Mouse (Mus musculus): Measurements from ENCODE around the gene Srgap1. TPM values are rescaled to one million over a fixed set of nuclear protein-coding genes. Genes with fewer than 3 reads are reported as not detected.

Gene Srgap1
- polyA plus RNA-seq, 1 experiment from 2014 or later = 12.7 TPM

DNA sequence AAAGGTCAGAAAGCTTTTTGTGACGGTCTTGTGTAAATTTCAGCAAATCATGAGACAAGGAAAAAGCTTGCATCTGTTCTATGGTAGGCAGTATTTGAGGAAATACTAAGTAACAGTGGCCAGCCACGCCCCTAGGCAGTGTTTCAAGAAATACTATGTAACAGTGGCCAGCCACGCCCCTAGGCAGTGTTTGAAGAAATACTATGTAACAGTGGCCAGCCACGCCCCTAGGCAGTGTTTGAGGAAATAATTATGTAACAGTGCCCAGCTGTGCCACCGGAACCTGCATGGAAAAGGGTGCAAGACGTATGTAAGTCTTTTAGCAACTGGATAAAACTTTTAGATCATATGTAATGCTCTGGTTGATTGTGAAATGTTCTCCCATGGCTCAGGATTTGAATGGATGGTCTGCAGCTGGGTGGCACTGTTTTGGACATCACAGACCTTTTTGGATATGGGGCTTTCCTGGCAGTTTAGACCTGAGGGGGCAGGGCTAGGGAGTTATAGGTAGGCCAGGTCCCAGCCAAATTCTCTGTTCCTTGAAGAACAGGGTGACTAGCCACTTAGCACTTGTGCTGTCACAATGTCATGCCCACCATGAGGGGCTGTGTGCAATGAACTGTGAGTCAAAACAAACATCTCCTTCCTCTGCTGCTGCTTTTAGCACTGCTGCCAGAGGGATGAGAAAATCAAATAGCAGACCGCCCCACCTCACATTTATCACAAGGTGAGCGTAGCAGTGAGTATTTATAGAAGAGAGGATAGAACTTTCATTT lies 250.9 kb downstream of the Srgap1 start:
- no peak for ATAC-seq (ENCODE audit: insufficient read depth)
- no peak overlapping the region for H3K4me2 ChIP-seq
- 66% methylated on average over 8 of the region's 8 CpGs for WGBS

DNA sequence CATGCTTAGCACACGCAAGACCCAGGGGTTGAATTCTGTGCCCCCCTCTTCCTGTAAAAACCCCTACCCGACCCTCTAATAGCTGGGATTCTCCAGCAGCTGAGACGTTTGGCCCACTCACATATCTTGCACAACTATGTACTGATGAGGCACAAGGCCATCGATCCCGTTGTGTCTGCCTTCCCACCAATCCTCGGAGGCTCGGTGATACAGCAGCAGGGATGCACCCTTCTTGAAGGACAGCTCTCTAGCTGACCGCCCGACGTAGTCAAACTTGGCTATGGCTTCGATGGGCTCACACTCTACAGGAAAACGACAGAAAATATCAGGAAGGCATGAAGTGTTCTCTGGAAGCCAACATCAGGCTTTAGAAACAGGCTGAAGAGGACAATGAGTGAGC lies 252.6 kb downstream of the Srgap1 start:
- H3K27ac ChIP-seq (ENCODE audit: low read depth) = no peak overlapping the region
- H3K27me3 ChIP-seq (ENCODE audit: insufficient read depth, low read length) = no peaks in the 10 kb centered on the region
- no peak for TF ChIP-seq CTCF (IDR thresholded peaks at IDR 0.05; ENCODE audit: low read depth)
- no peak overlapping the region for H3K4me3 ChIP-seq (ENCODE audit: low read depth, low read length)
- no peaks in the 10 kb centered on the region for H3K9me3 ChIP-seq (ENCODE audit: low read depth, low read length)
- H3K36me3 ChIP-seq (ENCODE audit: insufficient read depth) = peaks cover 27% of the 10 kb centered on the region; the same call in 1 of the 2 replicates
- ATAC-seq (ENCODE audit: insufficient read depth) (no peak), DNase-seq (no peak)
- WGBS = 86% methylated on average over 12 of the region's 12 CpGs
- no peak overlapping the region for H3K4me2 ChIP-seq
- no peak overlapping the region for H3K9ac ChIP-seq
- no peaks in the 10 kb centered on the region for H3K4me1 ChIP-seq (ENCODE audit: insufficient read depth)

More for the DNA sequence above, 250.9 kb downstream of the Srgap1 start:
- Histone ChIP-seq H3K9ac (no peak overlapping the region), H3K4me3 (ENCODE audit: low read depth, low read length) (no peak overlapping the region), H3K27ac (ENCODE audit: low read depth) (no peak overlapping the region), H3K9me3 (ENCODE audit: low read depth, low read length) (no peaks in the 10 kb centered on the region), H3K36me3 (ENCODE audit: insufficient read depth) (peaks cover 27% of the 10 kb centered on the region; the same call in 1 of the 2 replicates), H3K4me1 (ENCODE audit: insufficient read depth) (no peaks in the 10 kb centered on the region), H3K27me3 (ENCODE audit: insufficient read depth, low read length) (no peaks in the 10 kb centered on the region)
- TF ChIP-seq CTCF (IDR thresholded peaks at IDR 0.05; ENCODE audit: low read depth) = no peak
- DNase-seq = peak; percentile 49

DNA sequence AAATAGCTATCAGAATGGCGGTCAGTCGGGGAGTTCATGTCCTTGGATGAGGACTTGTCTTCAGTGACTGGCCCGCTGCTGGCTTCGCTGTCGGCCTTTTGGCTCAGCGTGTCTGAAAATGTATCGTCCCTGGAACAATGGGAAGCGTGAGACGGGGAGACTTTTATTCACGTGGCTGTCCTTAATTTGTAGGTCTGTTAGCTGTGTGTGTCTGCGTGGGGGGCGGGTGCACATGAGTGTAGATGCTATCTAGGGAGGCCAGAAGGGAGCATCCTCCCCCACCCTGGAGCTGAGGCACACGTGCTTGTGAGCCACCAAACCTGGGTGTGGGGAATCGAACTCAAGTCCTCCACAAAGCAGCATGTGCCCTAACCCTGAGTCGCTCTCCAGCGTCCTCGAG lies 254.5 kb downstream of the Srgap1 start:
- WGBS = 92% methylated on average over 17 of the region's 17 CpGs
- TF ChIP-seq CTCF (IDR thresholded peaks at IDR 0.05; ENCODE audit: low read depth) = no peak
- no peak for ATAC-seq (ENCODE audit: insufficient read depth)

DNA sequence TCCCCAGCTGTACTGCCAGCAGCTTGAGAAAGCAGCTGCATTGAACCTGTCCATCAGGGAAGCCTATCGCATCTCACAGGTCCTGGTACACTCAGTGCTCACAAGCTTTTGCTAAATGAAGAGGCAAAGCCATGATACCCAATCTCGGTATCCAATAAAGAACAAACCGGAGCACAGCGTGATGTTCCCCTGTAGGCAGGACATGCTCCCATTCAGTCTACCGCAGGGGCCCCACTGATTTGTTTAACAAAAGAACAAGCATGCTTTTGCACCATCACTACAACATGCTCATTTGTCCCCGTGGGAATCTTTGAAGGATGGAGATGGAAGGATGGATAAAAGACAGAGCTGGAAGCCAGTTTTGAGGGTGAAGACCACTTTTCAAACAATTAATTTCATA lies 257.0 kb downstream of the Srgap1 start:
- no peak for ATAC-seq (ENCODE audit: insufficient read depth)
- no peaks in the 10 kb centered on the region for H3K9me3 ChIP-seq (ENCODE audit: low read depth, low read length)
- no peak overlapping the region for H3K4me2 ChIP-seq
- H3K27ac ChIP-seq (ENCODE audit: low read depth) = no peak overlapping the region
- WGBS = 73% methylated on average over 6 of the region's 6 CpGs
- H3K4me1 ChIP-seq (ENCODE audit: insufficient read depth) = no peaks in the 10 kb centered on the region
- H3K27me3 ChIP-seq (ENCODE audit: insufficient read depth, low read length) = no peaks in the 10 kb centered on the region
- no peak overlapping the region for H3K9ac ChIP-seq
- no peak for TF ChIP-seq CTCF (IDR thresholded peaks at IDR 0.05; ENCODE audit: low read depth)
- DNase-seq = no peak
- H3K36me3 ChIP-seq (ENCODE audit: insufficient read depth) = peaks cover 17% of the 10 kb centered on the region
- H3K4me3 ChIP-seq (ENCODE audit: low read depth, low read length) = no peak overlapping the region

More for the DNA sequence above, 254.5 kb downstream of the Srgap1 start:
- H3K36me3 ChIP-seq (ENCODE audit: insufficient read depth) = peaks cover 18% of the 10 kb centered on the region; the same call in 1 of the 2 replicates
- no peaks in the 10 kb centered on the region for H3K27me3 ChIP-seq (ENCODE audit: insufficient read depth, low read length)
- no peak overlapping the region for H3K27ac ChIP-seq (ENCODE audit: low read depth)
- H3K9me3 ChIP-seq (ENCODE audit: low read depth, low read length) = no peaks in the 10 kb centered on the region
- DNase-seq = no peak
- H3K4me3 ChIP-seq (ENCODE audit: low read depth, low read length) = no peak overlapping the region
- H3K4me2 ChIP-seq = no peak overlapping the region
- H3K9ac ChIP-seq = no peak overlapping the region
- H3K4me1 ChIP-seq (ENCODE audit: insufficient read depth) = no peaks in the 10 kb centered on the region

DNA sequence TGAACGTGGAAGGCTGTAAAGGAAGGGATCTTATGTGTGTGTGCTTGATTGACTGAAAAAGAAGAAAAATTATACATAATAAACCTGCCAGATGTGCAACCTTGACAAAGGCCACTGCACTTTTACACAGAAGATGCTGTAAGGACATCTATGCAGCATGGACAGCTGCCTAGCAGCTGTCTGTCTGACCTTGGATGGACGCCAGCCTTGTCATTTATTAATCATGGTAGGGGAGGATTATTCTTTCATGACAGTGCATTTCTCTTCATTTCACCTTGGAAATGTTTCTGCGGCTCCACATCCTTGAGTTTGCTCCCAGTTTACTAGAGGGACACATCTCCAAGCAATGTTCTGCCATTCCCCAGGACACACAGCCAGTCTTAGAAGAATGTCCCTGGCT lies 258.6 kb downstream of the Srgap1 start:
- no peak for TF ChIP-seq CTCF (IDR thresholded peaks at IDR 0.05; ENCODE audit: low read depth)
- ATAC-seq (ENCODE audit: insufficient read depth) (no peak), DNase-seq (peak; percentile 17)
- Histone ChIP-seq H3K27me3 (ENCODE audit: insufficient read depth, low read length) (no peaks in the 10 kb centered on the region), H3K4me1 (ENCODE audit: insufficient read depth) (no peaks in the 10 kb centered on the region), H3K4me3 (ENCODE audit: low read depth, low read length) (no peak overlapping the region), H3K4me2 (no peak overlapping the region), H3K9me3 (ENCODE audit: low read depth, low read length) (no peaks in the 10 kb centered on the region), H3K36me3 (ENCODE audit: insufficient read depth) (peaks cover 29% of the 10 kb centered on the region), H3K9ac (no peak overlapping the region), H3K27ac (ENCODE audit: low read depth) (no peak overlapping the region)
- 70% methylated on average over 3 of the region's 3 CpGs for WGBS

DNA sequence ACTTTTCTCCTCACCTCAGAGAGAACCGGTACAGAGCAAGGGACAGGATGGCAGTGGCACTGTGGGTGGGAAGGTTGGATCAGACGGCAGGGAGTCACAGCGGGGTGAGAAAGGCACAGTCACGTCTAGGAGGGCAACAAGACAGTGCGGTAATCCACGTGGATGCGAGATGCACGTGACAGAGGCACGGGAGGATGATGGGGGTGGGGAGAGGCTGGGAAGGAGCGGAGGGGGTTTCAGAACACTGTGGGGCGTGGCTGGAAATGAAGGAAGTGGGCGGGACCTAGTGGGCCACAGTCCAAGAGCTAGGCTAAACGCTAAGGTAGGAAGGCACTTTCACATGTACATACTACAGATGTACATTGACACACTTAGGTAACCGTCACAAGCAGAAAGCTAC lies 266.0 kb downstream of the Srgap1 start:
- no peak overlapping the region for H3K4me3 ChIP-seq (ENCODE audit: low read depth, low read length)
- H3K27me3 ChIP-seq (ENCODE audit: insufficient read depth, low read length) = no peaks in the 10 kb centered on the region
- H3K9me3 ChIP-seq (ENCODE audit: low read depth, low read length) = no peaks in the 10 kb centered on the region
- no peak overlapping the region for H3K27ac ChIP-seq (ENCODE audit: low read depth)
- peak overlapping the region; percentile 21 for H3K4me2 ChIP-seq
- no peaks in the 10 kb centered on the region for H3K4me1 ChIP-seq (ENCODE audit: insufficient read depth)
- DNase-seq (peak; percentile 57), ATAC-seq (ENCODE audit: insufficient read depth) (0 out of 2 replicates have a peak, but pooled peaks have one; percentile 25)
- WGBS = 39% methylated on average over 14 of the region's 14 CpGs
- no peak overlapping the region for H3K9ac ChIP-seq
- TF ChIP-seq CTCF (IDR thresholded peaks at IDR 0.05; ENCODE audit: low read depth) = no peak
- H3K36me3 ChIP-seq (ENCODE audit: insufficient read depth) = peaks cover 24% of the 10 kb centered on the region

DNA sequence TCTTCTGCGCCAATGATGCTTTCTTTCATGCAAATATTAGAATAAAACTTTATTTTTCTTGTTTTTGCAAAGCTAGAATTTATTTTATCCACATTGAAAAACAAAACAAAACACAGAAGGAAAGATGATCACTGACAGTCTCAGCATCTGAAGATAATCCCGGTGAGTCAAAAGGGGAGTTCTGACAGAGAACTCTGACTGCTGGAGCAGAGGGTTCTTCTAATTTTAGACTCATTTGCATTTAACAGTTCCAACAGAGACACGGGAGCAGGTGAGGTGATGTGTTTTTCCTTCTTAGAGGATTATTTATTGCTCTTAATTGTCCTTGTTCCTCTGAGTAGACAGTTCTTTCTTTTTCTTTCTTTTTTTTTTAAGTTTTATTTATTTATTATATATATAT lies 271.1 kb downstream of the Srgap1 start:
- H3K4me1 ChIP-seq (ENCODE audit: insufficient read depth) = no peaks in the 10 kb centered on the region
- 66% methylated on average over 3 of the region's 3 CpGs for WGBS

More for the DNA sequence above, 271.1 kb downstream of the Srgap1 start:
- H3K27ac ChIP-seq (ENCODE audit: low read depth) = no peak overlapping the region
- H3K4me2 ChIP-seq = no peak overlapping the region
- ATAC-seq (ENCODE audit: insufficient read depth) (no peak), DNase-seq (no peak)
- no peaks in the 10 kb centered on the region for H3K9me3 ChIP-seq (ENCODE audit: low read depth, low read length)
- H3K9ac ChIP-seq = no peak overlapping the region
- no peaks in the 10 kb centered on the region for H3K36me3 ChIP-seq (ENCODE audit: insufficient read depth)
- no peaks in the 10 kb centered on the region for H3K27me3 ChIP-seq (ENCODE audit: insufficient read depth, low read length)
- no peak overlapping the region for H3K4me3 ChIP-seq (ENCODE audit: low read depth, low read length)
- TF ChIP-seq CTCF (IDR thresholded peaks at IDR 0.05; ENCODE audit: low read depth) = no peak

All from lung, embryonic 14.5 days (tissue).